Mouse (Mus musculus): ENCODE data around the gene Trnau1ap.
"Not testable (repeated sequence)": the region's sequence is repeated elsewhere in the genome, so short reads cannot be mapped to it uniquely, and the experiment has no call there.

The Trnau1ap gene

DNA sequence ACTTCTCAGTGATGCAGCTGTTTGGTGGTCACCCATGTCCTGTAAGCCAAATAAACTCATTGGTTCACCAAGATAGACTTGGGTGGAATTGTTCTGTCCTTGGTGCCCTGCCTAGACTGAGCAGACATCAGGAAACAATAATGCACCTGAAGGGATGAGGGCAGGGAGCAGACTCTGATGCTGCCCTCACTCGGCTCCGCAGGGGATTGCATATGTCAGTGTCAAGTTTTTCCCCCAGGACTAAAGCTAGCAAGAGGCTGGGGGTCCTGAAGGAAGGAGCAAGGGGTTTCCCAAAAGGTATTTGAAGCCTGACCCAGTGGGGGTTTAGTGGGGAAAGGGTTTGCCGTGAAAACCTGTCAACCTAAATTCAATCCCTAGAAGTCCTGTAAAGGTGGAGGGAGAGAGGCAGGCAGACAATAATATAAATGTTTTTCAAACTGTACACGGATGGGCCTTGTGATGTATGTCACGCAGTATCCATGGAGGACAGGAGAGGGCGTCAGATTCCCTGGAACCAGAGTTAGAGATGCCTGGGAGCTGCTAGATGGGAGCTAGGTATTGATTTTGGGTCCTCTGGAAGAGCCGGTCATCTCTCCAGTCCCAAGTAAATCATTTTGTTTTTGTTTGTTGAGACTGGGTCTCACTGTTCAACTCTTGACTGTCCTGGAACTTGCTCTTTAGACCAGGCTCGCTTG is 33.5 kb downstream of the Trnau1ap start:
- DNase-seq = no peak

DNA sequence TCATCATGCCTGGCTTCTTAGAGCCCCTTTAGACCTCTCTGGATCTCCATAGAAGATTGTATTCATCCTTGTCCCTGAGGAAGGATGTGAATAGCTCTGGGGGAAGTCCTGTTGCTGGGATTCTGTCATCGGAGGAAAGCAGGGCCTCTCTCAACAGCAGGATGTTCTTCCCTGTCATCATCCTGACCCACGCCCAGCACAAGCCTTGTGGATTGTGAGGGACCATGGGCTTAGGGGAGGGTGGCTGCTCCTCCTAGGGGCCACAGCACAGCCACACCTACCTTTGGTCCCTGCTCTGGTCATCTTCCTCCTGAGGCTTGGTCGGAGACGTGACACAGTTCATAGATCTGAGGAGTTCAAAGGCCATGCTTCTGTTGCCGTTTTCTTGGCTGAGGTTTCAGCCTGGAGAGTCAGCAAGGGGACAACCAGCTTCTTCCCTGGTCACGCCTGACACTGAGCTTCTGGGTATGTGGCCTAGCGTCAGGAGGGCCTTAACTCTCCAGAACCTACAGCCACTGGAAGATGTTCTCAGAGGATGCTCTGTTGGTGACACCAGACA is 35.6 kb downstream of the Trnau1ap start:
- no peak for DNase-seq

DNA sequence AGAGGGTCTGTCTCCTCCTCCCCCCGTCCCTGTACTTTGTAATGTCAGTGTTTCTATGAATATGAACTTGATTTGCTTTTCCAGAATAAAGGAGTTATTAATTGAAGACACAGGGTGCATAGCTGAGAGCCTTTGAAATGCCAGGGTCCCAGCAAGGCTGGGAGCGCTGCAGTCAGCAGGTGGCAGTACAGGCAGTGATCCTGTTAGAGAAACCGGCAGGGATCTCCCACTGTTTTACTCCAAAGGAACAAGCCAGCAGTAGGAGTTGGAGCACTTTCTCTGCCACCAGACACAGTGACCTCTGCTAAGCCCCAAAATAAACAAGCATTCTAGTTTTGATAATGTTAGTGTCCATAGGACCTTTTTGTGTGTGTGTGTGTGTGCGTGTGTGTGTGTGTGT is 36.4 kb downstream of the Trnau1ap start:
- peak; percentile 78 for DNase-seq

DNA sequence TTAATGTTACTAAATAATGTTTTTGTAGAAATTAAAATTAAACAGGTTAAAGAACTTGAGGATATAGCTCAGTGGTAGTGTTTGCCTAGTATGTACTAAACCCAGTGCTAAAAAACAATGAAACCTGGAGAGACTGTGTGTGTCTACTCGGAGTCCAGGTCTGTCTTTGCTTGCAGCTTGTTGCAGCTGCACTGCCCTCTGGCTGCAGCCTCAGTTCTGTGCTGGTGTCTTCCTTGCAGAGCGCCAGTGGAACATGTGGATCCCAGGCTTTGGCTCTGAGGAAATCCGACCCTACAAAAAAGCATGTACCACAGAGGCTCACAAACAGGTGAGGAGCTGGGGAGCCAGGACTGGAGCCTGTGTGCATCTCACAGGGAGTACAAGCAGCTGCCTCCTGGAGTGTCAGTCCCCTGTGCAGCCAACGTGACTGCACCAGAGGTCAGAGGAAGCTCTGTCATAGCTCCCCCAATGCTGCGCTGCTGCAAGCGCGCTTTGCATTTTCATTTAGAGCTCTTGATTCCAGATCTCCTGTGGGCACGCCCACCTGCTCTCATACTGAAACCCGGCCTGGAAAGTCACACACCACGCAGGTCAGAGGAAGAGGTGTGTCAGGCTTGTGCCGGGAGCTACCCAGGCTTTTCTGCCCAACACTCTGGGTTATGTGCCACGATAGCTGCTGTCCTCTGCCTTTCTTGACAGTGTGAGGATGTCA is 37.6 kb downstream of the Trnau1ap start:
- no peak for DNase-seq

DNA sequence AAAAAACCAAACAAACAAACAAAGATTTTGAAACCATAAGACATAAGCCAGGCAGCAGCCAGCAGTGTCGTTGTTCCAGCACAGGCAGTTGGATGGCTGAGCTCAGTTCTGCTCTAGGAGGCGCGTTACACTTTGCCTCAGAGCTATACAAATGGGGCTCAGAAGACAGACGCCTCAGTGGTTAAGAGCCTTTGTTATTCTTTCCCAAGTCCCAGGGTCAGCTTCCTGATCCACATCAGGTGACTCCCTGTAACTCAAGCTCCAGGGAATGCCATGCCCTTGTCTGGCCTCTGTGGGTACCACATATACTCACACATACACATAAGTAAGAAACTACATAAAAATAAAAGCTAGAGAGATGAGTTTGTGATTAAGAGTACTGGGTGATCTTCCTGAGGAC is 38.3 kb downstream of the Trnau1ap start:
- no peak for DNase-seq

DNA sequence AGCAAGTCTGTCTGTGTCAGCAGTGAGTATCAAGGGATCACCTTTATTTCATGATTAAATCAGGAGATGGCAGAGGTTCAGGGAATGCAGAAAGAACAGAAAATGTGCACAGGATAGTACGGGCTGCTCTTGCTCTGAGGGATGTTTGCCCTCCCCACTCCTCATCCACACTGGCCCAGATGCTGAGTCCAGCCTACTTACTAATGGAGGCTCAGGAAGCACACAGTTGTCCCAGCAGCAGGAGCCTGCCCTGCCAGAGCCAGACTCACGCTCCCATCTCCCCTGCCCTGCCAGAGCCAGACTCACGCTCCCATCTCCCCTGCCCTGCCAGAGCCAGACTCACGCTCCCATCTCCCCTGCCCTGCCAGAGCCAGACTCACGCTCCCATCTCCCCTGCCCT is 40.5 kb downstream of the Trnau1ap start:
- not testable (repeated sequence) for DNase-seq

DNA sequence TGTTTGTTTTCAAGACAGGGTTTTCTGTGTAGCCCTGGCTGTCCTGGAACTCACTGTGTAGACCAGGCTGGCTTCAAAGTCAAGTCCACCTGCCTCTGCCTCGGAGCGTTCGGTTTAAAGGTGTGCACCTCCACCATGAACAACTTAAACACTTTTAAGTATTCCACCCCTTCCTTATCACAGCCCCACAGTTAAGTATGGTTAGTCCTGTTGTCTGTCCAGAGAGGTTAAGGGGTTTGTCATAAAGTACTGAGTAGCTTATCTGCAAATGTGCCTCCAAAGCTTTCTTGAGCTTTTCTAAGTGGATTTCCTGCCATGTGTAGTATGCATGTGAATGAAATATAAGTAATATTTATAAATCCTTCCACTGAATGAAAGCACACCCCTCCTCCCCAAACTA is 53.4 kb downstream of the Trnau1ap start:
- no peak for DNase-seq

DNA sequence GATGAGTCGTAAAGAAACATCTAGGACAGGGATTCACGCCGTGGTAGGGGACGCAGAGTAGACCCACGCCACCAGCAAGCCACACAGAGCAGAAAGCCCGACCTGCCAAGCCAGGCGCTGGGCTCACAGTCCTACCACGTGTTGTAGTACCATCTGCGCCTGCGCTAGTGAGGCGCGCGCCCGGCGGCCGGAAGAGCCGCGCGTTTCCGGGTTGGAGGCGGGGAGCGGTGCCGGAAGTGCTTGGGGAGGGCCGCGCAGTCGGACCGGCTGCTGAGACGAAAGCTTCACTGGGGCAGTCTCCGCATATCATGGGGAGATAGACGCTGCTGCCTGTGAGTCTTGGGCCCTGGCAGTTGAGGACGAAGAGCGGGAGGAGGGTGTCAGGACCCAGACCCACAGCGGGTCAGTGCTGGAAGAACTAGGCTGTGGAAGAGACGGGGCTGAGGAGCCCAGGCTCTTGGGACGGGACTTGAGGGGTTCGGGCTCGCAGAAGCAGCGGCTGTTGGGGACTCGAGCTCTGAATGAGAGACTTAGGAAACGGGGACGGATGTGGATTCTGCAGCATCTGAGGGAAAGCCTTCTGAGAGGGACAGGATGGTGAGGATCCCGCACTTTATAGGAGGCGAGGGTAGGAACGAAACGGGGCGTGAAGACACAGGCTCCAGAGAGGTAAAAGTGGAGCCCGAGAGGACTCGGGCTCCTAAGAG is 55.0 kb downstream of the Trnau1ap start, which contains the start of gene Taf12:
Gene Taf12, plus strand, starts transcription at position 220 of the 707 bp plus-strand sequence.
- DNase-seq = peak; percentile 95

DNA sequence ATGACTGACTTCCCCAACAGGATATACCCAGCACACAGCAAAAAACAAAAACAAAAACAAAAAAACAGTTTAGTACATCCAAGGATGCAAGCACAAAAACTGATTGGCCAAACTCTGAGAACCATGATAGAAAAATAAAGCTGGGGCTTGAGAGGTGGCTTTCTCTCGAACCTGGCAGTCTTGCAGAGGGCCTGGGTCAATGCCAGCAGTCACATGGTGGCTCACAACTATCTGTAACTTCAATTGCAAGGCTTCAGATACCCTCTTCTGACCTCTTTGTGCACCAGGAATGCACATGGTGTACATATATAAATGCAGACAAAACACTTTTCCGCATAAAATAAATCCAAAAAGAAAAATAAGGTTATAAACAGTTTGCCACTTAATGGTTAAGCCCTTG is 56.2 kb downstream of the Trnau1ap start:
- DNase-seq = peak; percentile 25

DNA sequence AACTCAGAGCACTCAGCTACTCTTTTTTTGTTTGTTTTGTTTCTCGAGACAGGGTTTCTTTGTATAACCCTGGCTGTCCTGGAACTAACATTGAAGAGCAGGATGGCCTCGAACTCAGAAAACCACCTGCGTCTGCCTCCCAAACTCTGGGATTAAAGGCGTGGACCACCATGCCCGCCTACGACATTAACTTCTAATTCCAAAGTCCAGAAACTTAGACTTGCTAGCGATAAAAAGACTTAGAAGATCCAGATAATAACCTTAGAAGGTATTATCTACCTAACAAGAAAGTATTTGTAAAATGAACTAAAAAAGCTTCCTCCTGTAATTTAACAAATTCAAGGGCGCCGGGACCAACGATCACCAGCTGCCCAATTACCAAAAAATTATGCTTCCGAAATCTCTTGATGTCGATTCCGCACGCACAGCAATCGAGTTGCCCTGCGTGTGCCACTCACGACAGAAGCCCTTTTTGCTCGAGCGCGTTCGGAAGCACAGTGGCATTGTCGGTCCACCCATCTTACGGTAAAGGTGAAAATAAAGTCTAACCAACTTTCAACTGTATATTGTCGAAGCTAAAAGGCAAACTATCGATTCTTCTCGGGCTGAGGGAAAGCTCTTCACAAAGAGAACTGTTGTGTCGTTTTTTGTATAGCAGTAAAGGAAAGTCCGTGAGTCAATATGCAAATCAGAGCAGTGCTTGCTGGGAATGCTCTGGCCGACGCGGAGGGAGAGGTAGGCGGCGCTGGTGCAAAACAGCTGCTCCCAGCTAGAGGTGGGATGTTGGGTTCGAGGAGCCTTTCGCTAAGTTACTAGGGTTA is 59.4 kb downstream of the Trnau1ap start:
- DNase-seq = peak; percentile 91

DNA sequence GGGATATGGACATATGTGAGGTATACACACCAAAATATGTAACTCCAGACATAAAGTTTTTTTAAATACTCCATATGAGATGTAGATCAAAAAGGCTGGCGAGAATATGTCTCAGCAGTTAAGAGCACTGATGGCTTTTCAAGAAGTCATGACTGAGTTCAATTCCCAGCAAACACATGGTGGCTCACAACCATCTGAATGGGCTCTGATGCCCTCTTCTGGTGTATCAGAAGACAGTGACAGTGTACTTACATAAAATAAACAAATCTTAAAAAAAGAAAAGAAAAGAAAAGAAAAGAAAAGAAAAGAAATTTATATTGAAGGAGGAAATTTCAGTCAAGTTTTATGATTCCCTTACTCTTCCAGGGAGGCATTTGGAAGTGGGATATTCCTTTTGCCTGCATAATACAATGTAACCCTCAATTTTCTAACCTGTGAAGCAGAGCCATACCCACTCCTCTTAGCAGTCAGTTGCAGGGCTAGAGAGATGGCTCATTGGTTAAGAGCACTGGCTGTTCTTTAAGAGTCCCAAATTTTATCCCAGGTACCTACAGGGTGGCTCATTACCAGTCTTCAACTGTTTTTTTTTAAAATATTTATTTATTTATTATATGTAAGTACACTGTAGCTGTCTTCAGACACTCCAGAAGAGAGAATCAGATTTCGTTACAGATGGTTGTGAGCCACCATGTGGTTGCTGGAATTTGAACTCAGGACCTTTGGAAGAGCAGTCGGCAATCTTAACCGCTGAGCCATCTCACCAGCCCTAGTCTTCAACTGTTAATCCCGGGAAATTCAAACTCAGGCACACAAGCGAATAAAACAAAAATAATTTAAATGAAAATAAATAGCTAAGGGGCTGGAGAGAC is 60.2 kb downstream of the Trnau1ap start:
- DNase-seq = peak; percentile 34

DNA sequence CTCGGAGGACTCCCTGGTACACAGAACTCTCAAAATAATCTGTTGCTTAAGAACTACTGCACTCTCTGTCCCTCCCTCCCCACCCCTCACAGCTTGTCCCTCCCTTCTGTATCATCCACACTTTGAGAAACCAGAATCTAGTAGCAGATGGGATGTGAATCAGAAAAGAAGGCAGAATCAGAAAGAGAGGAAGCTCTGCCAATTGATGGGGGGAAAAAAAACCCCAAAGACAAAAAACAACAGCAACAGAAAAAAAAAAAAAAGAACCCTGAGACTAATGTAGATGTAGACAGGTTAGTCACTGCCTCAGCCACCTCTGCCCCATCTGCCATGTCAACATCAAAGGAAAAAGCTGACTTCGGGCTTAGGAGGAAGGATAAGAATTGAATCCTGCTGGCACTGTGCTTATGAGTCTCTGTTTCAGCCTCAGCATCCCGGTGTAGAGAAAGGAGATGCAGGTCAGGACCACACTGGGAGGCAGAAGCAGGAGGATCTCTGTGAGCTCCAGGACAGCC is 62.4 kb downstream of the Trnau1ap start:
- no peak for DNase-seq

DNA sequence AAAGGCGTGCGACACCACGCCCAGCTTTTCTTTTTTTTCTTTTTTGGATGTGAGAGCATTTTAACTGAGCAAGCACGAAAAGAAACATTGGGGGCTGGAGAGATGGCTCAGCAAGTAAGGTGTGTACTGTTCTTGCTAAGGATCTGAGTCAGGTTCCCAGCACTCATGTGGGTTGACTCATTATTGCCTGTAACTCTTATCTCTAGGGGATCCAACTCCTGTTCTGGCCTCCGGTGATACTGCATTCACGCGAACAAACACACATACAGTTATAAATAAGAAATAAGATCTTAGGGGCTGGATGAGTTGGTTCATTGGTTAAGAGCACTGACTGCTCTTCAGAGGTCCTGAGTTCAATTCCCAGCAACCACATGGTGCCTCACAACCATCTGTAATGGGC is 66.0 kb downstream of the Trnau1ap start:
- DNase-seq = no peak

DNA sequence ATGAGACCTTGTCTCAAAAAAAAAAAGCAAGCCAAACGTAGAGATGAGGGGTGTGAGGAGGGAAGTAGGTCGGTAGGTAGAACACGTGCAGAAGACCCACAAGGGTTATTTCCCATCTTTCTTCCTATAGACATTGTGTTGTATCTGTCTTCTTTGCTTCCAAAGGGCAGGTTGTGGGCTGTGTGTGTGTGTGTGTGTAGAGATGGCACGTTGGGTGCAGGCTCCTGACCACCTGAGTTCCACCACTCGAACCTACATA is 67.1 kb downstream of the Trnau1ap start:
- DNase-seq = no peak

All from lung, postnatal 10 days (tissue).